8 mouse cellular contexts compared by ENCODE assay signal in genomic region chr3:148959327-148960025, GRCm38 (mm10). TPM values are rescaled to one million over a fixed set of nuclear protein-coding genes. Genes with fewer than 3 reads are reported as not detected.
DNase-seq lines count a peak whose midpoint lies in the region; ATAC-seq and TF ChIP-seq lines count a peak whose summit lies in the region.

No protein-coding gene starts in this region.

- H3K4me3 ChIP-seq in embryonic fibroblast, embryonic 13.5 days (ENCODE audit: insufficient read depth, low read length): peak overlapping the region; percentile 11; the same call in 1 of the 2 replicates
- H3K4me3 ChIP-seq in heart, postnatal 0 days (ENCODE audit: low read depth, low read length): peak overlapping the region; percentile 47
- peak overlapping the region; percentile 26 for H3K4me3 ChIP-seq in stomach, embryonic 15.5 days (replicated peaks)

- peak overlapping the region; percentile 52 for H3K9ac ChIP-seq in heart, postnatal 0 days (replicated peaks; ENCODE audit: low read depth, low read length)
- no peak overlapping the region for H3K9ac ChIP-seq in stomach, embryonic 15.5 days

- TF ChIP-seq POLR2A in embryonic fibroblast, embryonic 13.5 days (IDR thresholded peaks at IDR 0.05; ENCODE audit: low read depth, low read length): no peak

- peak overlapping the region; percentile 27; the same call in 1 of the 2 replicates for H3K27ac ChIP-seq in embryonic fibroblast, embryonic 13.5 days (ENCODE audit: insufficient read depth, low read length)
- peak overlapping the region; percentile 1; the same call in 1 of the 2 replicates for H3K27ac ChIP-seq in heart, postnatal 0 days (ENCODE audit: low read depth)
- H3K27ac ChIP-seq in stomach, embryonic 15.5 days: no peak overlapping the region

- peak overlapping the region; percentile 68 for H3K4me2 ChIP-seq in heart, postnatal 0 days (ENCODE audit: low read depth, low read length)
- H3K4me2 ChIP-seq in stomach, embryonic 15.5 days: peak overlapping the region; percentile 48

- TF ChIP-seq CTCF in embryonic fibroblast, embryonic 13.5 days (IDR thresholded peaks at IDR 0.05; ENCODE audit: borderline replicate concordance, insufficient read depth, low read length): no peak
- no peak for TF ChIP-seq CTCF in heart, postnatal 0 days (IDR thresholded peaks at IDR 0.05; ENCODE audit: low read depth)

- H3K27me3 ChIP-seq in heart, postnatal 0 days (ENCODE audit: control insufficient read depth, insufficient read depth, low read length): no peaks in the 10 kb centered on the region
- no peaks in the 10 kb centered on the region for H3K27me3 ChIP-seq in stomach, embryonic 15.5 days (replicated peaks)

- DNase-seq in ovary, adult 18-20 months (ENCODE audit: low spot score): peak; percentile 27
- DNase-seq in ovary, postnatal 10 days (ENCODE audit: low spot score): no peak
- DNase-seq in heart, postnatal 0 days (ENCODE audit: low spot score): peak; percentile 52
- DNase-seq in kidney, postnatal 14 days: peak; percentile 55
- DNase-seq in lung, postnatal 36 days: peak; percentile 86
- no peak for DNase-seq in MN1 (ENCODE audit: low spot score)

- H3K9me3 ChIP-seq in heart, postnatal 0 days (replicated peaks; ENCODE audit: control insufficient read depth, low read length): no peaks in the 10 kb centered on the region
- no peaks in the 10 kb centered on the region for H3K9me3 ChIP-seq in stomach, embryonic 15.5 days

- ATAC-seq in heart, postnatal 0 days (ENCODE audit: insufficient read depth, low read depth): peak; percentile 86
- ATAC-seq in stomach, embryonic 15.5 days (ENCODE audit: insufficient read depth, low FRiP score, low read depth): no peak

- peaks cover 15% of the 10 kb centered on the region for H3K4me1 ChIP-seq in embryonic fibroblast, embryonic 13.5 days (ENCODE audit: control insufficient read depth, insufficient read depth, low read length)
- H3K4me1 ChIP-seq in heart, postnatal 0 days (ENCODE audit: control insufficient read depth, insufficient read depth): peaks cover 39% of the 10 kb centered on the region
- H3K4me1 ChIP-seq in stomach, embryonic 15.5 days: peaks cover 29% of the 10 kb centered on the region

- H3K36me3 ChIP-seq in heart, postnatal 0 days (replicated peaks; ENCODE audit: control insufficient read depth, insufficient read depth, low read length): no peaks in the 10 kb centered on the region
- no peaks in the 10 kb centered on the region for H3K36me3 ChIP-seq in stomach, embryonic 15.5 days

- TF ChIP-seq EP300 in heart, postnatal 0 days (IDR thresholded peaks at IDR 0.05; ENCODE audit: low read depth): no peak

- 6% methylated on average over 15 of the region's 15 CpGs for WGBS in heart, postnatal 0 days
- WGBS in stomach, embryonic 15.5 days: 18% methylated on average over 15 of the region's 15 CpGs

RNA-seq across cellular contexts. Expression of gene Adgrl2, which starts 30.9 kb away (rescaled TPM):
- 90.1 and 112 TPM in 2 replicates for polyA plus RNA-seq in embryonic fibroblast, embryonic 13.5 days (2011; ENCODE audit: insufficient read length, low read depth, missing spikeins)
- total RNA-seq in heart, postnatal 0 days (2014; rRNA removed; ENCODE audit: low replicate concordance): 32.7 and 59.4 TPM in 2 replicates
- polyA plus RNA-seq in heart, postnatal 0 days (2015; fragmentation: Nextera tagmentation; extraction: Ambion mirVana): 25.6 and 26.6 TPM in 2 replicates
- polyA plus RNA-seq in stomach, embryonic 15.5 days (2015; fragmentation: Nextera tagmentation; extraction: Ambion mirVana): 46.2 and 47.7 TPM in 2 replicates

Comparison
In these comparisons a context has a peak if more than half of its experiments do, and no peak if none do; other contexts are left out.
1. DNase-seq: peak in ovary, adult 18-20 months (single experiment), heart, postnatal 0 days (single experiment), kidney, postnatal 14 days (single experiment) and lung, postnatal 36 days (single experiment); none in ovary, postnatal 10 days (single experiment) and MN1 (single experiment).
2. Peak in every context shown above with its lines, with median percentiles within 50 percentile points of each other: H3K4me3 ChIP-seq.